Mouse (Mus musculus) lung, postnatal 0 days (tissue): ENCODE measurements at regions not wholly inside any gene's neighbourhood (a gene's known extent, or its start where the extent isn't known, plus 50 kb on each side); places are given as distances from the start of the nearest gene placed in this dataset.

Experiments used
- ATAC-seq: fragments of 200-750 bp; cut with Nextera tagmentation; 2 replicates; pipeline ENCODE4 v1.8.0; 2017; ENCODE audit warnings: moderate library complexity
- DNase-seq: peaks from one replicate; pipeline ENCODE4 v3.0.0-alpha.2; 2016; ENCODE audit warnings: low spot score
- H3K27ac ChIP-seq: fragments of 300-500 bp; sonication (generic); 2 replicates; pipeline ENCODE4 v1.5.1; 2014; ENCODE audit warnings: antibody characterized with exemption, mild to moderate bottlenecking, low read length, mixed read lengths
- H3K27me3 ChIP-seq: fragments of 300-500 bp; sonication (generic); replicated peaks from 2 replicates; pipeline ENCODE4 v1.6.1; 2014; ENCODE audit warnings: low read length, mixed read lengths; ENCODE audit not compliant: insufficient read depth
- H3K36me3 ChIP-seq: fragments of 300-500 bp; sonication (generic); 2 replicates; pipeline ENCODE4 v1.6.1; 2014; ENCODE audit warnings: low read length, mixed read lengths; ENCODE audit not compliant: insufficient read depth
- H3K4me1 ChIP-seq: fragments of 300-500 bp; sonication (generic); 2 replicates; pipeline ENCODE4 v1.6.1; 2014; ENCODE audit warnings: antibody characterized with exemption, low read depth, low read length, mixed read lengths; ENCODE audit not compliant: insufficient read depth
- H3K4me2 ChIP-seq: fragments of 300-500 bp; sonication (generic); replicated peaks from 2 replicates; pipeline ENCODE4 v1.6.1; 2014; ENCODE audit warnings: low read depth, mild to moderate bottlenecking, low read length, moderate library complexity, mixed read lengths
- H3K4me3 ChIP-seq: fragments of 300-500 bp; sonication (generic); 2 replicates; pipeline ENCODE4 v1.5.1; 2014; ENCODE audit warnings: low read depth, low read length
- H3K9ac ChIP-seq: fragments of 300-500 bp; sonication (generic); replicated peaks from 2 replicates; pipeline ENCODE4 v1.6.1; 2014; ENCODE audit warnings: low read depth, mild to moderate bottlenecking
- H3K9me3 ChIP-seq: fragments of 300-500 bp; sonication (generic); 2 replicates; pipeline ENCODE4 v1.6.1; 2016; ENCODE audit warnings: low read length, mixed read lengths
- CTCF ChIP-seq: IDR thresholded peaks from 2 replicates; pipeline ENCODE4 v1.5.1; 2016; ENCODE audit warnings: antibody characterized with exemption, mild to moderate bottlenecking
- EP300 ChIP-seq: IDR thresholded peaks from 2 replicates; pipeline ENCODE4 v1.6.1; 2016; ENCODE audit warnings: antibody characterized with exemption, mild to moderate bottlenecking, control low read depth
- WGBS: fragments of 180-500 bp; shearing (Covaris S2); extraction: QIAGEN DNeasy Blood & Tissue Kit; methylation state at CpG from one replicate; pipeline ENCODE4 v1.1.7; 2014; 5-methylcytosine and 5-hydroxymethylcytosine counted together

DNA sequence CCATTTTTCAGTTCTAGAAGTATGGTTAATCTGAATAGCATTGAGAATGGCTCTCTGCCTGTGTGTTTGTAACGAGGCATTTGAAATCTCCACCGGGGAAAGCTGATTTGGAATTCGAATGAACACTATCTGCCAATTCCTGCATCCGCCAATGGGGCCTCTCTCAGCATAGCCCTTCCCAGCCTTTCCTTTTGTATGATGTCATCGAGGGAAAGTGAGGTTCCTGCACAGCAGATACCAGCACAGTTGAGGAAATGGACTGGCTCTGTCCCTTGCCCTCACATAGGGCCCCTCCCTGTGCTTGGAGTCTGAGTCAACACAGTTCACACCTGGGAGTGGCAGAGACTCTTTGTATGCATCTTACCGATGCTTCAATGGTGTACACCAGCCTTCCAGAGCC, 253.0 kb downstream of the Bcor start:
- WGBS: 56% methylated on average over 6 of the region's 6 CpGs

DNA sequence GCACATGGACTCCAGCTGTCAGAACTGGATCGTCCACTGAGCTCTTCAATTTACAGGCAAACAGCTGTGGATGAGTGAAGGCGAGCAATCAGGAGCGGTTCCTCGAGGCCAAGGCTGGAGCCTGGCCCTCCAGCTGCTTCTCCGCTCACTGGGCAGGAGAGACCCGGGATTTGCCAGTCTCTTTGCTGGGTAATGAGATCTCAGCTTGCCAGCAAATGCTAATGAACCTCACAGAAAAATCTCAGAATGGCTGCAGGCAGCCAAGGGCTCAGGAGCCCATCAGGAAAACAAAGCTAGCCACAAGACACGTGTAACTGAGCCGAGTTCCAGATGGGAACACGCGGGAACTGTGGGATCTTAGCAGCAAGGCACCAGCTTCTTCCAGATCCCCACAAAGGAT, 244.2 kb downstream of the Bcor start:
- ATAC-seq (no peak), DNase-seq (no peak)
- TF ChIP-seq CTCF (no peak), EP300 (no peak)
- Histone ChIP-seq H3K4me3 (no peak overlapping the region), H3K36me3 (no peaks in the 10 kb centered on the region), H3K4me2 (no peak overlapping the region), H3K4me1 (no peaks in the 10 kb centered on the region), H3K9ac (no peak overlapping the region), H3K27me3 (no peaks in the 10 kb centered on the region), H3K27ac (no peak overlapping the region), H3K9me3 (no peaks in the 10 kb centered on the region)
- WGBS: 81% methylated on average over 10 of the region's 10 CpGs

More for the DNA sequence above, 253.0 kb downstream of the Bcor start:
- H3K4me2 ChIP-seq: no peak overlapping the region
- H3K36me3 ChIP-seq: no peaks in the 10 kb centered on the region
- H3K9ac ChIP-seq: no peak overlapping the region
- no peaks in the 10 kb centered on the region for H3K27me3 ChIP-seq
- H3K27ac ChIP-seq: no peak overlapping the region
- H3K4me3 ChIP-seq: no peak overlapping the region
- ATAC-seq (peak; percentile 68), DNase-seq (peak; percentile 29)
- no peaks in the 10 kb centered on the region for H3K4me1 ChIP-seq
- no peaks in the 10 kb centered on the region for H3K9me3 ChIP-seq
- TF ChIP-seq EP300 (no peak), CTCF (no peak)

DNA sequence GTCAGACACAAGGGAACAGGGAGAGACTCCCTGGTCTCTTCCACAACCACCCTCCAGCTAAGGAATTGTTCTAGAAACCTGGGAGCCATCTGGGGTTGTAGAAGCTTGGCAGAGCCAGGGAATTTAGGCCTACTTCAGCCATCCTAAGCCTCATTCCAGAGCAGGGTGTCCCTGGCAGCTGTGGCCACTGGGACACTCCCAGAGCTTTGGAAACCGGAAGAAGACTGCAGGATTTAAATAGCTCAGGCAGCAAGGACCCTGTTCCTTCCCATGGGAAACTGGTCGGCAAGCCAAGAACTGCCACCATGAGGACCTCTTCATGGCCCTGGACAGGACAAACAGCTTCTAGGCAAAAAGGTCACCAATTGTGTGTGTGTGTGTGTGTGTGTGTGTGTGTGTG, 239.9 kb downstream of the Bcor start:
- ATAC-seq (peak; percentile 68), DNase-seq (peak; percentile 39)
- Histone ChIP-seq H3K27ac (no peak overlapping the region), H3K4me2 (no peak overlapping the region), H3K4me3 (no peak overlapping the region), H3K9me3 (no peaks in the 10 kb centered on the region), H3K36me3 (no peaks in the 10 kb centered on the region), H3K9ac (no peak overlapping the region), H3K4me1 (no peaks in the 10 kb centered on the region), H3K27me3 (no peaks in the 10 kb centered on the region)
- no peak for TF ChIP-seq CTCF
- TF ChIP-seq EP300: no peak
- 14% methylated on average over 2 of the region's 2 CpGs for WGBS

DNA sequence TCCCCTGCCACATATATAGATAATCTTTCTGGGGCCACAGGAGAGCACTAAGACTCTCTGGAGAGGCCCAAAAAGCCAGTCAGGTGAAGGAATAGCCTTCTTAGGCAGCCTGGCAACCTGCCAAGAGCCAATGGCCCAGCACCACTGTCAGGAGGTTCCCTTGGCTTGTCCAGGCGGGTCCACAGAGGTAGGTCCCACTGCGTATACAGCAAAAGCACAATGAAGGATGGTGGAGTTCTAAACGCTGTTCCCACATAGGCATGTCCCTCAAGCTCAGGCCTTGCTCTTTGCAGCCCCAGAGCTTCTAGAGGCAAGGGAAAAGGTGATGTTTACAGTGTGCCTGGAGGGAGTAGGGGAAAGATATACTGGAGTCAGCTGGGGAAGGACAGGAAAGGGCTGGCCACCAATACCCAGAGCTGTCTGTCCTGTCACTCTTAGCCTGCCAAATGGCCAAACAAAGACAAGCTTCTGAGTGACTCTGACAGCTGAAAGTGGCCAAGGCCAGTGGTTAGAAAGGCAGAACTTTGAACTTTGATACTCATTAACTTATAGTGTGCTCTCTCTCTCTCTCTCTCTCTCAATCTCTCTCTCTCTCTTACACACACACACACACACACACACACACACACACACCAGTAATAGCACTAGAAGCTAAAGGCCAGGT, 235.4 kb downstream of the Bcor start:
- no peak for DNase-seq
- Histone ChIP-seq H3K9me3 (no peaks in the 10 kb centered on the region), H3K9ac (no peak overlapping the region), H3K27me3 (no peaks in the 10 kb centered on the region), H3K4me2 (no peak overlapping the region), H3K27ac (no peak overlapping the region), H3K4me1 (no peaks in the 10 kb centered on the region), H3K36me3 (no peaks in the 10 kb centered on the region), H3K4me3 (no peak overlapping the region)
- TF ChIP-seq CTCF (no peak), EP300 (no peak)
- ATAC-seq: no peak
- WGBS: 80% methylated on average over 3 of the region's 3 CpGs

DNA sequence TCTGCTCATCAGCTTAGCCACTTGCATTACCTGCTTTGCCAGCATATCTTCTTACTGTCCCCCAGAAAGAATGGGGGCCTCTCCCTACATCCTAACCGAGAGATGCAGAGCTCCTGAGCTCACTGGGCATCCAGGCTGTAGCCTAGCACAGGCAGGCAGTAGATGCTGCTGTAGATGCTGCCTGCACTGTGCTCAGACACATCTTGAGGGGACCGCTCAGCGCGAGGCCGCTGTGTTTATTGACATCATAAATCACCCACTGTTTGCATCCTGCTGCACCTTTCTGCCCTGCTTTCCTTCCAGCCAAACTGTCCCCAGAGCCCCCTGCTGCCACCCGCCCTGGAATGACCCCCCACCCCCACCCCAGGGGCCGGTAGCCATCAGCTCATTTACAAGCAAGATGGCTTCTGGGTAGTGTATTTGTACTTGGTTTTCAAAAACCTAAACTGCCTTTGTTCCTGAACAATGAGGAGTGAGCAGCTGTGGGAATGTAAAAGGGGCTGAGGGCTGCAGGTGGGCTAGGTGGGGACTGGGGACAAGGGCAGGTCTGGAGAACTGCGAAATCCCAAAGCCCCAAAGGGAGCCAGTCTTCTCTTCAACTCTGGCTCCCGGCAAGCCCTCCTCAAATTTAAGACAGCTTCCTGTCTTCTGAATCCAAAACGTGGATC, 233.2 kb downstream of the Bcor start:
- Histone ChIP-seq H3K4me2 (no peak overlapping the region), H3K4me3 (no peak overlapping the region), H3K4me1 (no peaks in the 10 kb centered on the region), H3K36me3 (no peaks in the 10 kb centered on the region), H3K27me3 (no peaks in the 10 kb centered on the region), H3K27ac (no peak overlapping the region), H3K9ac (no peak overlapping the region), H3K9me3 (no peaks in the 10 kb centered on the region)
- 65% methylated on average over 10 of the region's 10 CpGs for WGBS
- TF ChIP-seq CTCF (no peak), EP300 (no peak)
- ATAC-seq (no peak), DNase-seq (no peak)

DNA sequence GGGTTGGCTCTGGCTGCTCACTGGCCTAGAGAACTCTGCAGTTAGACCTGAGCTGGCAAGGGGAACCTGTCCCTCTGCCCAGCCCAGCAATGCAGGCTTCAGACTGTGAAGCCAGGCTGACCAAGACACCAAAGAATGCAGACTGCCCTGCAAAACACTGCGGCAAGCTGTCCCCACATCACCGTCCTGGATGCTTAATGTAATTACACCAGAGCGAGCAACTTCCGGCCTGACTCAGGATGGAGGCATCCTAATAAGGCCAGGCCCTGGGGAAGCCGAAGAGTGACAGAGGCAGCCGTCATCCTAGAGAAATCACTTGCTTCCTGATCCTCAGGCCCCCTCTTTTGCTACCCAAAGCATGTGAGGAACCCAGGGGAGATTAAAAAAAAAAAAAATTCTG, 230.7 kb downstream of the Bcor start:
- H3K4me3 ChIP-seq: no peak overlapping the region
- no peaks in the 10 kb centered on the region for H3K27me3 ChIP-seq
- DNase-seq (no peak), ATAC-seq (no peak)
- no peak for TF ChIP-seq CTCF
- no peak for TF ChIP-seq EP300
- WGBS: 57% methylated on average over 6 of the region's 6 CpGs
- no peak overlapping the region for H3K9ac ChIP-seq
- no peaks in the 10 kb centered on the region for H3K9me3 ChIP-seq
- no peak overlapping the region for H3K27ac ChIP-seq
- H3K4me2 ChIP-seq: no peak overlapping the region
- H3K36me3 ChIP-seq: no peaks in the 10 kb centered on the region
- no peaks in the 10 kb centered on the region for H3K4me1 ChIP-seq
